Mouse (Mus musculus) liver (tissue): ENCODE results near the gene 0610030E20Rik.
A peak's percentile ranks its signal among the peaks of the same experiment; 100 is the strongest.

Experiments
- DNase-seq: peaks from one replicate; pipeline ENCODE4 v3.0.0-alpha.2; 2020; ENCODE audit warnings: mixed read lengths

0610030E20Rik gene

DNA sequence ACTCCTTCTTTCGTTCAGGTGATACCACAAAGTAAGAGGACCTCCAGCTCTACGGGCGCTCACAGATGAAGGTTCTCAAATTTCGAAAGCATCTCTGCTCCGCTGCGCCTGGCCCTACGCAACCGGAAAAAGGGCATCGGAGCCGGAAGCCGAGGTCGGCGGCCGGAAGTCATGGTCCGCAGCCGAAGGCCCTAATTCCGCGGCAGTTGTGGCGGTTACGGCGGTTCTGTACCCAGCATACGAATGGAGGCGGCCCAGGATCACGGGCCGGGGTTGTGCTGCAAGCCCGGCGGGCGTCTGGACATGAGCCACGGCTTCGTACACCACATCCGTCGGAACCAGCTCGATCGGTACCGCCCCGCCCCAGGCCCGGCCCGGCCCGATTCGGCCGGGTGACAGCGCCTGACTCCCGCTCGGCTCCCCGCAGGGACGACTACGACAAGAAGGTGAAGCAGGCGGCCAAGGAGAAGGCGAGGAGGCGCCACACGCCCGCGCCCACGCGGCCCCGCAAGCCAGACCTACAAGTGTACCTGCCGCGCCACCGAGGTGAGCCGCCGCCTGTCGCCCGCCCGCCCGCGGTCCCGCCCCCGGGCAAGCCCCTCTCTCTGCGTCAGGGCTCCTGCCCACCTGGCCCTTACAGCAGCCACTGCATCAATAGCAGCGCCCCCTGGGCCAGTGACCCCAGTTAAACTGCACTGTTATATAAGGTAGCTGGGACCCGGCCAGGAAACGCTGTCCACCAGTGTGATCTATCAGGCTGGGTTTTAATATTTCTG is at the start of gene 0610030E20Rik:
Gene 0610030E20Rik, plus strand, starts transcription at position 152 of the 776 bp plus-strand sequence.
- DNase-seq, result peak; percentile 86

- DNase-seq, result no peak
Measured at GRCm38 (mm10) chr6:72297825-72298224, 49.3 kb upstream of the 0610030E20Rik start.

GRCm38 (mm10) chr6:72302349-72302925 is 44.7 kb upstream of the 0610030E20Rik start:
- no peak for DNase-seq

GRCm38 (mm10) chr6:72303510-72303909 is 43.6 kb upstream of the 0610030E20Rik start:
- DNase-seq, result no peak

DNA sequence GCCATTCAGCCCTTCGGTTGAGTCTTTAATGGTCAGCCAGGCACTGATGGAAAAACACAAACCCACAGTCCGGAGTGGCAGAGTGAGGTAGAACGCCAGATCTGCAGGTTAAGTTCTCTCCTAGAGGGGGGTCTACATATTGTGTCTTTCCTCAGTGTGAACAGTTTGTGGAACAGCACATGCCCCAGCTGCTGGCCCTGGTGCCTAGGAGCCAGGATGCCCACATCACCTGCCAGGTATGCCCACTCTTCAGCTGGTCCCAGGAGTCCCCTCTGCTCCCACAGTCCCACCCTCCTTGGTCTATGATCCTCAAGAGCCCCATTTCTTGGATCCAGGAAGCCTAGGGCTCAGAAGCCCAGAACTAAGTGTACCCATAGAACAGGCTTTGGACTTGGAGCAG is 34.9 kb upstream of the 0610030E20Rik start:
- DNase-seq, result no peak

- no peak for DNase-seq
Measured at GRCm38 (mm10) chr6:72313124-72313867, 33.8 kb upstream of the 0610030E20Rik start.

GRCm38 (mm10) chr6:72315384-72315783 is 31.7 kb upstream of the 0610030E20Rik start:
- no peak for DNase-seq

DNA sequence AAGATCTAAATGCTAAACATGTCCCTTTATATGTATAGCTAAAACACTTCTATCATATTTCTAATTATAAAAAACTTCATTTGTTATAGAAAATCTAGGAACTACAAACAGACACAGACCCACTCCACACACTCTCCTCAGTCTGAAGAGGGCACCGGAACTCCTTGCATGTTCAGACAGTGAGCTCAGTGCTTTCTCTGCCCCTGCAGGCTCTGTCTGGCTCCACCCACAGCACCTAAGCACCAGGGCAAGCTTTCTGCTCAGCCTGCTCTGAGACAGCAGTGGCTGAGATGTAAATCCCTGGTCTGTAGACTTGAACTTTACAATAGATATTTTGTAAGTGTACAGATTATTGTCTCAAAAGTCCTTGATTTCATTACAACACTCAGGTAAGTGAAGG is 31.1 kb upstream of the 0610030E20Rik start:
- DNase-seq, result no peak

DNA sequence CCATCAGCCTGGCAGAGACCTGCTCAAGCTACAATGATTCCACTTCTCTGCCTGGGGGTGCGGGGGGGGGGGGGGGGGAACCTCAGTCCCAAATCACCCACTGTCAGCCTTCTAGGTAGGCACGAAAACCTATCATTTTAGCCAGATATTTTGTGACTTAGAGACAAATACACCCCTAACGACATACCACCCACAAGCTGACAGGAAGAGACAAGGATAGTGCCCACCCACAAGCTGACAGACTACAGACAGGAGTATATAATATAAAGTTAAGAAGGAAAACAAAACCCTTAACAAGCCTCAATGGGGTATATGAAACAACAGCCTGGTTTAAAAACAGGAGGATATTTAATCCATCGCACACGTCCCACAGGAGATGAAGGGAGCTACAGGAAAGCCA is 28.7 kb upstream of the 0610030E20Rik start:
- peak; percentile 15 for DNase-seq

DNA sequence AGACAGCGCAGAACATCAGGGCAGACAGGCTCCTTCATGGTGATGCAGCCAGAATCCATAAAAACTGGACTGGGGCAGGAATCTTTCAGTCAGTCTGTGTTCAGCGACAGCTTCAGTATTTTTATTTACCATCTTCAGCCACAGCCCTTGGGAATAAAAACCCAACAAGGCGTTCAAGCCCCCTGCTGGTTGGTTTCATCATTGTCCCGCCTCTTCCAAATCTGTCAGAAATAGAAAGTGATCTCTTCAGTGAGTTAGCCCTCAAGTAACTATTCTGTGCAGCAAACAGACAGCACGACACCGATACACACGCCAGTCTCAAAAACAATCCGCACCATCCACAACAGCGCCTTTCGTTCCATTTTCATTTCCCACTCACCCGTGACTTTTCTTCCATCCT is 28.1 kb upstream of the 0610030E20Rik start:
- peak; percentile 52 for DNase-seq

DNA sequence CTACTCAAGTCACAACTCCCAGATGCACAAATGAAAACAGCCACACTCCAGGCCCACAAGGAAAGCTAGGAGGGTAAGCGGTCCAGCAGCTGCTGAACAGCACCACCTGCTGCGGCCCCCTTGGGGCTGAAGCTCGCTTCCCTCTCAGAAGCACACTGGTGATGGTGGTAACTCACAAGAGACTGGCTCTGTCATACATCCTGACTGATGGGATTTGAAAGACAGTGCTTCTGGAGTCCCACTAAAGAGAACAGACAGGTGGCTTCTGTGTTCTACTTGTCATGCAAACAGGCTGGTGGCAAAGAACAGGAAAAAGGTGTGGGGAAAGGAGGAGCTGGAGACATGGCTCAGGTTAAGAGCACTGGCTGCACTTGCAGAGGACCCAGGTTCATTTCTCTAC is 24.2 kb upstream of the 0610030E20Rik start:
- DNase-seq, result no peak

- DNase-seq, result peak; percentile 76
Measured at GRCm38 (mm10) chr6:72323786-72324508, 23.2 kb upstream of the 0610030E20Rik start.

DNA sequence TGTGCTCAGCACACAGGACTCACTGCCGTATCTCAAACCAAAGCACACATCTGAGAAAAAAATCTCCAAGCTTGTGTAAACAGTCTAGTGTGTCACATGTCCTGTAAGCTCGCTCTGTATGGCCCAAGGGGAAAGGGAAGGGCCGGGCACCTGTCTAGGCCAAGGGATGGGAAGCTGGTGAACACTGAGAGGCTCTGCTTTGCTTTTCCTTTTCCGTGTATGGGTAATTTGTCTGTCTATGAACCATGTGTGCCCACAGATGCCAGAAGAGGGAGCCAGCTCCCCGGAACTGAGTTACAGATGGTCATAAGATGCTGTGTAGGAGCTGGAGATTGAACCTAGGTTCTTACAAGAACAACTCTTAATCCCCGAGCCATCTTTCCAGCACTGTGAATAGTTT is 20.8 kb upstream of the 0610030E20Rik start:
- peak; percentile 56 for DNase-seq

DNA sequence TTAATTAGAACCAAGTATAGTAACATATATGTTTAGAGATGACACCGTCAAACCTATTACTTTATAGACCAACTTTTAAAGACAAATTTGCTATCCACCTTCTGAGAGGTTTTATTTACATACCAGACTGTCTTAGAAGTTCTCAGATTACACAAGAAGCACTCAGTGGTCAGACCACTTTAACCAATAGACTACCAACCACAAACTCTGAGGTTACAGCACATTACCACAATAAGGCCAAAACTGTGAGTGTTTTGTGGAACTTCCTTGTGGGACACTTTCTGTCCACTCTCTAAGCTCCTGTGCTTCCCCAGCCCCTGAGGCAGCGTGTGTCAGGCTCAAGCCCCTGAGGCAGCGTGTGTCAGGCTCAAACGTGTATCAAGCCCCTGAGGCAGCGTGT is 18.1 kb upstream of the 0610030E20Rik start:
- DNase-seq, result no peak

- DNase-seq, result no peak
Measured at GRCm38 (mm10) chr6:72330133-72330532, 17.0 kb upstream of the 0610030E20Rik start.

- DNase-seq, result no peak
Measured at GRCm38 (mm10) chr6:72333111-72333510, 14.0 kb upstream of the 0610030E20Rik start.

GRCm38 (mm10) chr6:72340481-72340880 is 6.6 kb upstream of the 0610030E20Rik start:
- DNase-seq, result no peak

DNA sequence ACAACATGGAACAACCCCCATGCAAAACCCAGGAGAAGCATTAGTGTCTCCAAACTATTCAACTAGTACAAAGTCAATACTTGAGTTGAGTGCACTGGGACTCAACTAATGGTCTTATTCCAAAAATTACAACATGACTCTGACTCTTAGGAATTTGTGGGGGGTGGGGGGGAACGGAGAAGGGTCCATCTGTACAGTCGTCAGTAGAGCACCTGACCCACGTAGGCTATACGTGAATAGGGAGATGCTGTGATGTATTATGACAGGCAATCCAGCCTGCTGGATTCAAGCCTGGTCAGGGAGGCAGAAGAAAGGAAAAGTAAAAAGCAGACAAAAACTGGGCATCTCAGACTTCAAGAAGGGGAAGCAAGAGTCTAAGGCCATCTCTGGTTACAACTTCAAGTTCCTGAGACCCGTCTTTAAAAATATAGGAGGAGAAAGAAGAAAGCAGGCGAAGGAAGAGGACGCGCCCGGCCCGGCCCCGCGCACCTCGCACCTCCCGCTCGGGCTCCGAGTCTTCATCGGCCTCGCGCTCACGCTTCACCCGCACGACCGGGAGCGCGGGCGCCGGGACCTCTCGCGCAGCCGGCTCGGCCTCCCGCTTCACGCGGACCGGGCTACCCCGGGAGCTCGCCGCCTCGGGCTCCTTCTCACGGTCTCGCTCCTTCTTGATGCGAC is 2.6 kb upstream of the 0610030E20Rik start:
- no peak for DNase-seq

- peak; percentile 95 for DNase-seq
Measured at GRCm38 (mm10) chr6:72345074-72345567, 2.0 kb upstream of the 0610030E20Rik start, which contains the start of gene Usp39. Gene Usp39, minus strand, starts transcription at chr6:72345184.

DNA sequence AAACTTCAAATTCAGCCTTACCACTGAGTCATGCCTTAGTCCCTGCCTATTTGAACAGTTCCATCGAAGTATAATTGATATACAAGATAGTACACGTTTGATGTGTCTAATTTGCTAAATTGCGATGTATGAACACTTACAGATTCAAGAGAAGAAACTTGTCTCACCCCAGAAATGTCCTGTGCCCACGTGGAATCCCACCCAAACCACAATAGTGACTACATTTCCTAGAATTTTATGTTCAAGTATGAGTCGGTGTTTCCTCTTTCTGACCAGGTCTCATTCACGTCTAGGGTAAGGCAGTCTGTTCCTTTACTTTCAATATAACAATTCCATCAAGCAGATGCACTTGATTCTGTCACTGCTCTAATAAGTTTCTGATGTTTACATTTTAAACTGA is 1.5 kb upstream of the 0610030E20Rik start:
- DNase-seq, result no peak

- DNase-seq, result no peak
Measured at GRCm38 (mm10) chr6:72346261-72346660, 856 bp upstream of the 0610030E20Rik start.

DNA sequence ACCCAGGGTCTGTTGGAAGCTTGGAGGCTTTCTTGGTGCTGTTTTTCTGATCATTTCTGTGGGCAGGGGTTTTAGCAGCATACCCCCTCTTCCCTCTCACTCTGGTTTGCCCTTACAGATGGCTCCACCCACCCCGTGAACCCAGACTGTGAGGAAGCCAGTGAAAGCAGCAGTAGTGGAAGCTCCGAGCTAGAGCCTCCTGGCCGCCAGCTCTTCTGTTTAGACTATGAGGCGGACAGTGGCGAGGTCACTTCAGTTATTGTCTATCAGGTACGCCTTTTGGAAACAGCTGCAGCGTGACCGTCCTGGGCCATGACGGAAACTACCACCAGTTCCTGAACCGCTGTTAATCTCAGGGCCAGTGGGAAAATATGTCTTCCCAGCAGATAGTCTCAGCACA is 1.3 kb downstream of the 0610030E20Rik start:
- DNase-seq, result peak; percentile 32
